Mouse (Mus musculus): ENCODE measurements around the gene Adm2.

- TF ChIP-seq CTCF (IDR thresholded peaks at IDR 0.05; ENCODE audit: control insufficient read depth, insufficient read depth, insufficient replicate concordance, low read depth, low read length) (no peak), POLR2A (IDR thresholded peaks at IDR 0.05; ENCODE audit: control insufficient read depth, low read depth, low read length) (no peak)
Observed at GRCm38 (mm10) chr15:89308406-89309139, 13.9 kb upstream of the Adm2 start.
